Mouse (Mus musculus): ENCODE measurements at regions not wholly inside any gene's neighbourhood (a gene's known extent, or its start where the extent isn't known, plus 50 kb on each side); places are given as distances from the start of the nearest gene placed in this dataset.
"Not testable (repeated sequence)": the region's sequence is repeated elsewhere in the genome, so short reads cannot be mapped to it uniquely, and the experiment has no call there.

DNA sequence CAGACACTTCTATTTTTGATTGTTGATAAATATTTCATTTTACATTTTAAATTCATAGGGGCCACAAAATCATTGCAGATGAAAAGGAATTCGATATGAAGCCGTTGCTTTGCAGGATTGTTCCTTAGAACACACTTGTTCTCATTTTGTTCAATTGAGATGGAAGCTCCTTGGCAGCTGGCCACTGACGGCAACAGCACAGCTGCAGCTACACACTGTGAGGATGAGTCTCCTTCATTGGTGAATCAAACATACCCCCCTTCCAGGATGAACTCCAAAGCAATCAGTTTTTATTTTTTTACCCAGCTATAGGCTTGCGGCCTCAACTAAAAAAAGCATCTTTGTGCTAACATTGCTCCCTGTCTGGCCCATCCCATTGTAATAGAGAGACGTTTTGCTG, 475.1 kb downstream of the Tbl1xr1 start:
- peak; percentile 56 to 85 for DNase-seq (ENCODE audit: low spot score in 2 of 2)

DNA sequence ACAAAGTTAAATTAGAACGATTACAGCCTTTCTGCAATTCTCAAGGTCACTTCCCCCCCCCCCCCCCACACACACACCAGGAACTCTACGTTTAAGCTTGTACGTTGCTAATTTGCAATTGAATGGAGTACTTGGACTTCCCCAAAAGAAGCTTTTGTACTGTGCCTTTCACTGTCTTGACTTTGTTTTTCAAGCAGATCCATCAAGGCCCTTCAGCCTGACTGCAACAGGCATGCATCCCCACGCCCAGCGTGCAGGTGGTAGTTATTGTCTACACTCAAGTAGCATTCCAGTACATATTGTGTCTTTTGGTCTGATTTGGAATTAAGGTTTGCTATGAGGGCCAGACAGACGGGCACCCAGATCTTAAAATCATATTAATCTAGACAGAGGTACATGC, 483.1 kb downstream of the Tbl1xr1 start:
- no peak for DNase-seq (ENCODE audit: low spot score in 2 of 2)

DNA sequence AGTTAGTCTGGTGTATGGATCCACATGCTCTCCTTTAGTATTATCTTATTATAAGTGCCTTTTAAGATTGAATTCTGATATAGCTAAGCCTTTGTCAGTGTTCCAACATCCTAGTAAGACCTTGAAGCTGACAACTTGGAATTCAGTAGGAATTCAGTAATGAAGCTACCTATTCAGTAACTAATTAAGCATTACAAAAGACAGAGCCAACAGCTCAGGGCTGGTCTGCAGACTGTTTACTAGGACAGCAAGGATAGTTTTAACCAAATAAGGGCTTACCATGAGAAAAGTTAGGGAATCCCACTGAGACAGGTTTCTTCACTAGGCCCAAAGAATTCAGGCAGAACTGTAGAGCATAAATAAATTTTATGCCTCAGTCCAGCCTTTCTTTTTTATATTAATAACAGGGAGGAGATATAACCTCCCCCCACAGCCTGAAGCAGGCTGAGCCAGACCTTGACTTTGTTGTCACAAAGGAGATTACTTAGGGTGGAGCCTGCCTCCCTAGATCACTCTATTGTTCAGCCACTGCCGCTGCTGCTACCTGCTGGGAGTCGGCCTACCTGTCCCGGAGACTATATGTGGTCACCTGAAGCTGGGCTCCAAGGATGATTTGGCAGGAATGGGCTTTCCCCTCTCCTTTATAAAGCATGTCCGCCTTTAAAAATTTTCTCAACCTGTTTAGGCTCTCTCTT, 484.2 kb downstream of the Tbl1xr1 start:
- DNase-seq (ENCODE audit: low spot score in 2 of 2), result not testable (repeated sequence)

Data from frontal cortex, postnatal 36 days (tissue).